Mouse (Mus musculus) brown adipose tissue, adult 24 weeks (tissue): ENCODE measurements around the gene Scyl1. TPM values are rescaled to one million over a fixed set of nuclear protein-coding genes. Genes with fewer than 3 reads are reported as not detected.
A peak's percentile ranks its signal among the peaks of the same experiment; 100 is the strongest.

Experiments used
- H3K27ac ChIP-seq: fragments of 200-500 bp; replicated peaks from 2 replicates; pipeline ENCODE4 v1.5.1; 2012; ENCODE audit warnings: low read depth, mild to moderate bottlenecking, low read length
- H3K4me1 ChIP-seq: fragments of 200-500 bp; 2 replicates; pipeline ENCODE4 v1.6.1; 2012; ENCODE audit warnings: low read length, mixed read lengths; ENCODE audit not compliant: control insufficient read depth, insufficient read depth, insufficient read length
- H3K4me3 ChIP-seq: fragments of 200-500 bp; 2 replicates; pipeline ENCODE4 v1.5.1; 2012; ENCODE audit warnings: low read depth, mild to moderate bottlenecking, low read length, moderate library complexity; ENCODE audit not compliant: insufficient read depth
- polyA plus RNA-seq: library from polyadenylated mRNA; stranded (reverse); fragments of >200 nt; gene quantifications from 2 replicates; pipeline ENCODE4 v1.2.4, GENCODE M21; 2012; ENCODE audit not compliant: missing spikeins, insufficient read depth, insufficient read length

The Scyl1 gene
- polyA plus RNA-seq, 1 experiment = 49.2 TPM

GRCm38 (mm10) chr19:5726961-5727578 lies 44.1 kb downstream of the Scyl1 start:
- Histone ChIP-seq H3K4me3 (peak overlapping the region; percentile 82), H3K4me1 (peaks cover 17% of the 10 kb centered on the region), H3K27ac (peak overlapping the region; percentile 61)

GRCm38 (mm10) chr19:5725767-5726515 lies 45.3 kb downstream of the Scyl1 start, which contains the start of gene Ehbp1l1:
Gene Ehbp1l1 (minus strand): TSS chr19:5726317.
- Histone ChIP-seq H3K4me1 (peaks cover 14% of the 10 kb centered on the region), H3K4me3 (peak within 1 kb of the TSS; percentile 82), H3K27ac (peak within 1 kb of the TSS; percentile 94)

- peak overlapping the region; percentile 94 for H3K27ac ChIP-seq
- peak overlapping the region; percentile 82 for H3K4me3 ChIP-seq
- H3K4me1 ChIP-seq = peaks cover 13% of the 10 kb centered on the region
Measured at GRCm38 (mm10) chr19:5725029-5725707, 46.1 kb downstream of the Scyl1 start.

GRCm38 (mm10) chr19:5724549-5724941 lies 46.7 kb downstream of the Scyl1 start:
- Histone ChIP-seq H3K4me3 (peak overlapping the region; percentile 82), H3K4me1 (peaks cover 13% of the 10 kb centered on the region), H3K27ac (peak overlapping the region; percentile 94)

GRCm38 (mm10) chr19:5723934-5724548 lies 47.2 kb downstream of the Scyl1 start:
- peak overlapping the region; percentile 82 for H3K4me3 ChIP-seq
- H3K27ac ChIP-seq = peak overlapping the region; percentile 82
- peaks cover 13% of the 10 kb centered on the region for H3K4me1 ChIP-seq

- Histone ChIP-seq H3K27ac (no peak overlapping the region), H3K4me1 (peaks cover 12% of the 10 kb centered on the region), H3K4me3 (no peak overlapping the region)
Measured at GRCm38 (mm10) chr19:5722848-5723425, 48.3 kb downstream of the Scyl1 start.

GRCm38 (mm10) chr19:5721233-5721632 lies 50.0 kb downstream of the Scyl1 start:
- Histone ChIP-seq H3K4me1 (peaks cover 6% of the 10 kb centered on the region), H3K27ac (no peak overlapping the region), H3K4me3 (no peak overlapping the region)

- Histone ChIP-seq H3K4me3 (no peak overlapping the region), H3K27ac (no peak overlapping the region), H3K4me1 (peaks cover 4% of the 10 kb centered on the region)
Measured at GRCm38 (mm10) chr19:5716955-5717354, 54.3 kb downstream of the Scyl1 start.

- Histone ChIP-seq H3K4me1 (peaks cover 7% of the 10 kb centered on the region), H3K27ac (no peak overlapping the region), H3K4me3 (no peak overlapping the region)
Measured at GRCm38 (mm10) chr19:5715793-5716688, 55.2 kb downstream of the Scyl1 start.

GRCm38 (mm10) chr19:5713730-5714129 lies 57.5 kb downstream of the Scyl1 start:
- Histone ChIP-seq H3K27ac (peak overlapping the region; percentile 32), H3K4me3 (no peak overlapping the region), H3K4me1 (peaks cover 7% of the 10 kb centered on the region)

GRCm38 (mm10) chr19:5713255-5713654 lies 58.0 kb downstream of the Scyl1 start:
- no peak overlapping the region for H3K4me3 ChIP-seq
- H3K27ac ChIP-seq = peak overlapping the region; percentile 32

GRCm38 (mm10) chr19:5711907-5712460 lies 59.2 kb downstream of the Scyl1 start:
- Histone ChIP-seq H3K27ac (peak overlapping the region; percentile 16; the same call in 1 of the 2 replicates), H3K4me3 (no peak overlapping the region), H3K4me1 (peaks cover 7% of the 10 kb centered on the region)

More at GRCm38 (mm10) chr19:5713255-5713654, 58.0 kb downstream of the Scyl1 start:
- peaks cover 7% of the 10 kb centered on the region for H3K4me1 ChIP-seq

GRCm38 (mm10) chr19:5711218-5711617 lies 60.0 kb downstream of the Scyl1 start:
- H3K27ac ChIP-seq = no peak overlapping the region
- H3K4me1 ChIP-seq = peaks cover 7% of the 10 kb centered on the region
- no peak overlapping the region for H3K4me3 ChIP-seq

GRCm38 (mm10) chr19:5710581-5710980 lies 60.6 kb downstream of the Scyl1 start:
- Histone ChIP-seq H3K27ac (no peak overlapping the region), H3K4me3 (no peak overlapping the region), H3K4me1 (peaks cover 7% of the 10 kb centered on the region)
